Mouse (Mus musculus) neural tube, embryonic 10.5 days (tissue): ENCODE results near the gene Mov10l1.

Source experiments
- DNase-seq: peaks from one replicate; pipeline ENCODE4 v3.0.0-alpha.2; 2017; ENCODE audit warnings: low spot score; ENCODE audit errors: extremely low spot score

Mov10l1 gene

GRCm38 (mm10) chr15:88982534-88983079 lies at the start of gene Mov10l1:
TSS of gene Mov10l1 (plus strand) at chr15:88982909.
- DNase-seq = no peak

DNA sequence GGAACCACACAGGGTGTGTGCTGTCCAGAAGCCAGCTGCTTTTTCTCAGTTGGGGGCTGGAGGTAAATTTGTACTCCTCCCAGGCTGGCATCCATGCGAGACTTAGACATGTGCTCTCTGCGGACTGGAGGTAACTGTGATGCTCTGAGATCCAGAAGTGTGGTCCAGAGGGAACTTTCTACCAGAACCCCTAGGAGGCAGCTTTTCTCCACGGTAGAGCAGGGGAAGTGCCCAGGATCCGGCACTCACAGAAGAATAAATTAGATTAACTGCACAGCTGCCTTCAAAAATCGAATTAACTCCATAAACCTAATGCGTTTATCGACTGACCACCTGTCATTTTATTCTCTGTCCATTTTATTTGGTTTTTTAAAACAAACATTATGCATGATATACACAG lies 48.6 kb upstream of the Mov10l1 start:
- DNase-seq = no peak

GRCm38 (mm10) chr15:88936619-88937290 lies 46.0 kb upstream of the Mov10l1 start:
- DNase-seq = no peak

GRCm38 (mm10) chr15:88937291-88937650 lies 45.4 kb upstream of the Mov10l1 start:
- no peak for DNase-seq

GRCm38 (mm10) chr15:88942783-88943182 lies 39.9 kb upstream of the Mov10l1 start:
- DNase-seq = no peak

DNA sequence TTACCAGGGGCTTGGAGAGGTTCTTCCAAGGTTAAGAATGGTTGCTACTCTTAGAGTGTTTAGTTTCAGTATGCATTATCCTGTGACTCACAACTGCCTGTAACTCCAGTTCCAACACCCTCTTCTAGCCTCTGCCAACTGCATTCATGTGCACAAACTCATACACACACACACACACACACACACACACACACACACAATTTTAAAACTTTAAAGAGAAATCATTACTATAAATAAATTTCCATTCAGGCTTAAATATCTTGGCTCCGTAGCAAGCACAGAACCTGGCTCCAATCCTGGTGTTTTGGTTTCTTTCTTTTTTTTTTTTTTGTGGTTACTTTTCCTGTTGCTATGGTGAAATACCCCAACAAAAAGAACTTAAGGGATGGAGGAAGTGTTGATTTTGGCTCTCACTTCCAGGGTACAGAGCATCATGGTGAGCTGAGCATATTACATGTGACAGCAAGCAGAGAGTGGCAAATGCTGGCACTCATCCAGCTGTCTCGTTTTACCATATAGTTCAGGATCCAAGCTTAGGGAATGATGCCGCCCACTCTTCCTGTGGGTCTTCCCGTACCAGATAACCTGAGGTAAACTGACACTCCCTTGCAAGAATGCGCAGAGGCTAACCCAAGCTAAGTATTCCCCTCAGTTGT lies 38.7 kb upstream of the Mov10l1 start:
- DNase-seq = no peak

DNA sequence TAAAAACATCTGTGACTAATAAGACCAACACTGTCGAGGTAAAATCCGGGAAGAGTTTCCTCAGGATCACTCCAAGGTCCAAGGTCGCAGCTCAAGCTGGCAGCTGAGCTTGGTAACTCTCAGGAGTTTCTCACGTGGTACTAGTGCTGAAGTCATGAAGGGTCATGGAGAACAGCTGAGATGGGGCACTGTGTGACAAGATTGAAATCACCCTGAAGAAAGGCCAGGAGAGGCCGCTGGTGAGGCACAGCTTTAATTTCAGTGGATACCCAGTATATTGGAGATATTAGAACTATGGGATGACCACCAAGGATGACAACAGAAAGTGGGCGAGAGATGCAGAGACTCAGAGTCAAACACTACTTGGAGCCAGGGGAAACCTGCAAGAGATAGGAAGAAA lies 35.9 kb upstream of the Mov10l1 start:
- DNase-seq = no peak

GRCm38 (mm10) chr15:88951246-88951645 lies 31.5 kb upstream of the Mov10l1 start:
- DNase-seq = no peak

- DNase-seq = peak; percentile 31
Measured at GRCm38 (mm10) chr15:88954368-88955072, 28.2 kb upstream of the Mov10l1 start, which contains the start of gene Ttll8. TSS of gene Ttll8 (minus strand) at chr15:88954418.

DNA sequence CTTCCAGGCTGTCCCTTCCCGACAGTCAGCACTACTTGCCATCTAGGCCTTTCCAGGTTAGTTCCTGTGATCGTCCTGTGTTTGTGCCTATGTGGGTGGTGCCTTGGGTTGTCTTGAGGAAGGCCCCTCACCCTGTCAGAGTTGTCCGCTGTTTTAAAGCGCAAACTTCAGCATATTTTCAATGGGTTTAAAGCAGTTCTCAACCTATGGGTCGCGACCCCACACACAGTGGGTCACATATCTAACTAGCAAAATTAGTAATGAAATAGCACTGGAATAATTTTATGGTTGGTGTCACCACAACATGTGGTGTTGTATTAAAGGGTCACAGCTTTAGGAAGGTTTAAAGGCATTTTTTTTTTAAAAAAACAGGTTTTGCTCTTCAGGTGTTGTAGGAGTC lies 27.4 kb upstream of the Mov10l1 start:
- no peak for DNase-seq

DNA sequence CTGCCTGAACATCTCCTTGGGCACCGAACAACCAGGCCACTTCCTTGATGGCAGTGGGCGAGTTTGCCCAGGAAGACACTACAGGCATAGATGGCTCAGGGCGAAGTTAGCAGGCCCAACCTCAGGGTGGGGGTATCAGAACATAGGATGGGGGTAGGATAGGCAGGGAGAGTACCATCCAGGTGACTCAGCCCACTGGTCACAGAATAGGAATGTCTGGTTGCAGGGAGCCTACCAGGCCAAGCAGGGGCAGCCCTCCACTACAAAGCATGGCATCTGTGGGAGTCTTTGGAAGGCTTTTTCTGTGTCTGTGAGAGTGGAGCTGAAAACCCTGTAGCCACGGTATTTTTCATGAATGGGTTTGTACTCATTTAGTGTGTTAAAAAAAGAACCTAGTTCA lies 25.2 kb upstream of the Mov10l1 start:
- DNase-seq = no peak

DNA sequence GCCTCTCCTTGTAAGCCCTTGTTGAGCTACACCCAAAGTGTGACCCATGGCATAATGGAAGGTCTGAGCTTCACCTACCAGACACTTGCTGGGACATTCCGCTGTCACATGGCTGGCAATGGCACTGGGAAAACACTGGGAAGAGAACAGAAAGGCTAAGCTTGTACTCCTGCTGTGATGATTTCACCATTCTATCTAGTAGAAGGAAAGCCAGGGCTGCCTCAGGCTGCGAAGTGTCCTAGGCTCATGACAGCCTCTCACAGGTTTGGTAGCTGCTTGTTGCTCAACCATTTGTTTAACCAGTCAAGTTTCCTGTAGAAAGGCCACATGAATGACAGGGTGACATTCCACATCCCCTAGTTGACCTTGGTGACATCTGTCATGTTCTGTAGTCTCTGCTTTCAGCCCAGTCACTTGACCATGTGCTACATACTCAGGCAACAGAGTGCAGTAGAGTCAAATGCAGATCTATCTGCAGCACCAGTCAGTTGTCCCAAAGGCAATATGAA lies 18.6 kb upstream of the Mov10l1 start:
- no peak for DNase-seq

- DNase-seq = no peak
Measured at GRCm38 (mm10) chr15:88972300-88972699, 10.4 kb upstream of the Mov10l1 start.

GRCm38 (mm10) chr15:88978281-88979137 lies 4.2 kb upstream of the Mov10l1 start, which contains the start of gene Mlc1:
TSS of gene Mlc1 (minus strand) at chr15:88979007.
- peak; percentile 27 for DNase-seq

DNA sequence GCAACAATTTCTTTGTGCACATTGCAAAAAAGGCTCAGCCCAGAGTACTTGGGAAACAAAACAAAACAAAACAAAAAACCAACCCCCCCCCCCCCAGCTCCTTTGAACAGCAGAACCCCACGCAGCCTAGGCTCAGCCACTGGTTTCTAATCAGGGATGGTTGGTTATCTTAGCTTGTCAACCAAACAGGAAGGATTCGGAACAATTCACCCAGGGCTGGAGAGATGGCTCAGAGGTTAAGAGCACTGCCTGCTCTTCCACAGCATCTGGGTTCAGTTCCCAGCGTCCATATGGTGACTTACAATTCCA lies 3.6 kb upstream of the Mov10l1 start:
- DNase-seq = no peak

GRCm38 (mm10) chr15:88989236-88989635 lies 6.5 kb downstream of the Mov10l1 start:
- DNase-seq = no peak

DNA sequence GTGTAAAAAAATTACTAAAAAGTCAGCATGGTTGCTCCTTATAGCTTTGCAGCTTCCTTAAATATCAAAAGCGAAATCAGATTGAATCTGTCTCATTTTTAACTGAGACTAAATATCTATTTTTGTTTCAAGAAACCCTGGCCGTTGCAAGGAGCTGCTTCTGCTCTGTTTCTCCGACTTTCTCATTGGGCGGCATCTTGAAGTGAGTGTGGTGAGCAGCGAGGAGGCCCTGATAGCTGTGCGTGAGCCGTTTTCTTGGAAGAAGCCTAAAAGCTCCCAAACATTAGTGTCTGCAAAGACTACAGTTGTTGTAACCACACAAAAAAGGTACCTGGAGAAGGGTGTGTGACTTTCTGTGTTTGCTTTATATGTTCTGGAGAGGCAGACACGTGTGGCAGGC lies 15.9 kb downstream of the Mov10l1 start:
- DNase-seq = no peak

DNA sequence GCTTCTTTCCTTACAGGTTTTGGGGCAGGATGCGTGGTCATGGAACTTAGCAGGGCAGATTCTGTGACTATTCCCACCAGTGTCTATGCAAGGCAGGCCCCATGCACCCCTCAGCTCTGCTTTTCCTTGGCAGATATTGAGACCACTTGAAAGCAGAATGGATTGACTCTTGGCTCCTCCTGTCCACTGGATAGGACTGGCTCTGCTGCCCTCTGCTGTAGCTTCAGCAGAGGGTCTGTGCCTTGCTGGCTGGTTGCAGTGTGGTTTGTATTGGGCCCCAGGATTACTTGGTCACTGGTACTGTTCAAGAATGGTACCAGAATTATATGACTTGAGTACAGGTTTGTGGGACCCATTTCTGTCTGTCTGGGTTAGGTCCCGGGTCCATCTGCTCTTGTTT lies 16.4 kb downstream of the Mov10l1 start:
- DNase-seq = no peak

DNA sequence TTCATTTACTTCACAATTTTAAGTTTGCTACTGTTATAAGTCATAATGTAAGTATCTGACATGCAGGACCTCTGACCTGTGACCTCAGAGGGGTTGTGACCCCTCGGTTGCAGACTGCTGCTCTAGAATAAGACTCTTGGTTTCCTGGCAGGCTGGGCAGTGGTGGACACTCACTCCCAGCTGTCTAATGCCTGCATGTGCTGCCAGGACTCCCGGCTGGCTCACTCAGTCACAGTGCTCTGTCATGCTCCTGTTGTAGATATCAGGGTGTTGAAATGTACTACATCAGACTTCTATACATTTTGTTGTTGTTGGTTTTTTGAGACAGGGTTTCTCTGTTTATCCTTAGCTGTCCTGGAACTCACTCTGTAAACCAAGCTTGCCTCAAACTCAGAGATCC lies 17.7 kb downstream of the Mov10l1 start:
- no peak for DNase-seq

- no peak for DNase-seq
Measured at GRCm38 (mm10) chr15:89001245-89001644, 18.5 kb downstream of the Mov10l1 start.

GRCm38 (mm10) chr15:89007002-89007401 lies 24.3 kb downstream of the Mov10l1 start:
- DNase-seq = no peak
